Mouse (Mus musculus) bone marrow, adult 2 months (tissue): ENCODE measurements at regions not wholly inside any gene's neighbourhood (a gene's known extent, or its start where the extent isn't known, plus 50 kb on each side); places are given as distances from the start of the nearest gene placed in this dataset.

Experiments
- CTCF ChIP-seq: fragments of 200-500 bp; IDR thresholded peaks from 2 replicates; pipeline ENCODE4 v1.5.1; 2011; ENCODE audit warnings: low read length, control low read depth; ENCODE audit not compliant: control insufficient read depth, insufficient read depth
- POLR2A ChIP-seq: fragments of 200-500 bp; IDR thresholded peaks from 2 replicates; pipeline ENCODE4 v1.6.1; 2011; ENCODE audit warnings: low read depth, mild to moderate bottlenecking, control low read depth, low read length, borderline replicate concordance; ENCODE audit not compliant: control insufficient read depth

DNA sequence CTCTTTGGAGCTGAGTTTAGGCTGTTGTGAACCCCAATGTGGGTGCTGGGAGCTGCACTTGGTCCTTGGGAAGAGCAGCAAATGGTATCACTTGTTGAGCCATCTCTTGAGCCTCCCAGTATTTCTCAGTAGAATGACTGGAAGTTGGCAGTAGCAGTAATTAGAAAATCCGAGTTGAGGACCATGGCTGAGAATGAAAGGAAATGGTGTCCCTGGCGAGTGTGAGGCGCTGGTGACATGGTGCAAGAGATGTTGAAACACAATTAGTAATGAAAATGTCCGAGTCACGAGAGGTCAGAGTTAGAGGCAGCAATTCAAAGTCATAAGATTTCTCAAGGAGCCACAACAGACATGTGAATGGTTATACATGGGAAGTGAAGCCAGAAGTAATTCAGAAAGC is 73.2 kb upstream of the Lef1 start:
- TF ChIP-seq POLR2A (no peak), CTCF (no peak)
